Mouse (Mus musculus) embryonic facial prominence, embryonic 10.5 days (tissue): Measurements from ENCODE around the gene Slc10a6. TPM values are rescaled to one million over a fixed set of nuclear protein-coding genes. Genes with fewer than 3 reads are reported as not detected.

Experiments
- DNase-seq: peaks from one replicate; pipeline ENCODE4 v3.0.0-alpha.2; 2017; ENCODE audit warnings: low spot score
- H3K27ac ChIP-seq: fragments of 300-500 bp; sonication (generic); replicated peaks from 2 replicates; pipeline ENCODE4 v1.5.1; 2016; ENCODE audit warnings: mild to moderate bottlenecking
- H3K27me3 ChIP-seq: fragments of 300-500 bp; sonication (generic); replicated peaks from 2 replicates; pipeline ENCODE4 v1.6.1; 2016; ENCODE audit warnings: low read depth, mild to moderate bottlenecking; ENCODE audit not compliant: poor library complexity, severe bottlenecking
- H3K36me3 ChIP-seq: fragments of 300-500 bp; sonication (generic); replicated peaks from 2 replicates; pipeline ENCODE4 v1.6.1; 2016; ENCODE audit warnings: mild to moderate bottlenecking, moderate library complexity
- H3K4me1 ChIP-seq: fragments of 300-500 bp; sonication (generic); 2 replicates; pipeline ENCODE4 v1.6.1; 2016
- H3K4me3 ChIP-seq: fragments of 300-500 bp; sonication (generic); 2 replicates; pipeline ENCODE4 v1.5.1; 2016; ENCODE audit warnings: mild to moderate bottlenecking, moderate library complexity
- H3K9me3 ChIP-seq: fragments of 300-500 bp; sonication (generic); 2 replicates; pipeline ENCODE4 v1.6.1; 2016; ENCODE audit warnings: mild to moderate bottlenecking
- WGBS: fragments of 180-500 bp; shearing (Covaris S2); methylation state at CpG from one replicate; pipeline ENCODE4 v1.1.7; 2016; 5-methylcytosine and 5-hydroxymethylcytosine counted together
- polyA plus RNA-seq: library from polyadenylated mRNA; unstranded; fragments of >200 nt; fragmentation: Nextera tagmentation; extraction: Ambion mirVana; gene quantifications from 2 replicates; pipeline ENCODE4 v1.2.1, GENCODE M21; 2016

The Slc10a6 gene
- polyA plus RNA-seq = not detected in 2 replicates

- Histone ChIP-seq H3K4me1 (peaks cover 8% of the 10 kb centered on the region; the same call in 1 of the 2 replicates), H3K9me3 (no peaks in the 10 kb centered on the region), H3K27ac (no peak within 1 kb of the TSS), H3K27me3 (no peaks in the 10 kb centered on the region), H3K4me3 (no peak within 1 kb of the TSS), H3K36me3 (no peaks in the 10 kb centered on the region)
- no peak for DNase-seq
- WGBS = 75% methylated on average over 17 of the region's 17 CpGs
Observed at GRCm38 (mm10) chr5:103629111-103629764, at the start of gene Slc10a6. Gene Slc10a6 (minus strand): TSS chr5:103629403.

- Histone ChIP-seq H3K9me3 (no peaks in the 10 kb centered on the region), H3K36me3 (no peaks in the 10 kb centered on the region), H3K4me3 (no peak overlapping the region), H3K27ac (no peak overlapping the region), H3K4me1 (no peaks in the 10 kb centered on the region; the same call in 1 of the 2 replicates), H3K27me3 (no peaks in the 10 kb centered on the region)
- DNase-seq = no peak
- WGBS = 92% methylated on average over 5 of the region's 5 CpGs
Observed at GRCm38 (mm10) chr5:103678974-103679373, 49.8 kb upstream of the Slc10a6 start.

- DNase-seq = no peak
- Histone ChIP-seq H3K4me3 (no peak overlapping the region), H3K27ac (no peak overlapping the region), H3K27me3 (no peaks in the 10 kb centered on the region), H3K4me1 (no peaks in the 10 kb centered on the region; the same call in 1 of the 2 replicates), H3K9me3 (no peaks in the 10 kb centered on the region), H3K36me3 (no peaks in the 10 kb centered on the region)
- WGBS = 77% methylated on average over 6 of the region's 6 CpGs
Observed at GRCm38 (mm10) chr5:103677894-103678293, 48.7 kb upstream of the Slc10a6 start.

- H3K4me3 ChIP-seq = no peak overlapping the region
- H3K9me3 ChIP-seq = no peaks in the 10 kb centered on the region
- H3K27me3 ChIP-seq = 0 out of 2 replicates have a peak, but pooled peaks cover 3% of the 10 kb centered on the region
- no peak overlapping the region for H3K27ac ChIP-seq
- no peaks in the 10 kb centered on the region for H3K36me3 ChIP-seq
- WGBS = 88% methylated on average over 6 of the region's 6 CpGs
- DNase-seq = no peak
- H3K4me1 ChIP-seq = peaks cover 1% of the 10 kb centered on the region; the same call in 1 of the 2 replicates
Observed at GRCm38 (mm10) chr5:103676289-103676881, 47.2 kb upstream of the Slc10a6 start.

- Histone ChIP-seq H3K27me3 (0 out of 2 replicates have a peak, but pooled peaks cover 3% of the 10 kb centered on the region), H3K4me1 (peaks cover 5% of the 10 kb centered on the region), H3K27ac (no peak overlapping the region), H3K36me3 (no peaks in the 10 kb centered on the region), H3K9me3 (no peaks in the 10 kb centered on the region), H3K4me3 (no peak overlapping the region)
- peak; percentile 35 for DNase-seq
- 41% methylated on average over 6 of the region's 6 CpGs for WGBS
Observed at GRCm38 (mm10) chr5:103674482-103674881, 45.3 kb upstream of the Slc10a6 start.

GRCm38 (mm10) chr5:103673611-103674010 lies 44.4 kb upstream of the Slc10a6 start:
- no peak for DNase-seq
- 85% methylated on average over 4 of the region's 4 CpGs for whole genome bisulfite sequencing
- Histone ChIP-seq H3K27me3 (0 out of 2 replicates have a peak, but pooled peaks cover 3% of the 10 kb centered on the region), H3K27ac (no peak overlapping the region; the same call in 1 of the 2 replicates), H3K4me1 (peaks cover 5% of the 10 kb centered on the region), H3K36me3 (no peaks in the 10 kb centered on the region), H3K9me3 (no peaks in the 10 kb centered on the region), H3K4me3 (no peak overlapping the region)

GRCm38 (mm10) chr5:103671858-103672257 lies 42.7 kb upstream of the Slc10a6 start:
- 0 out of 2 replicates have a peak, but pooled peaks cover 3% of the 10 kb centered on the region for H3K27me3 ChIP-seq
- H3K27ac ChIP-seq = no peak overlapping the region
- no peak for DNase-seq
- no peaks in the 10 kb centered on the region for H3K36me3 ChIP-seq
- no peaks in the 10 kb centered on the region for H3K9me3 ChIP-seq
- 67% methylated on average over 3 of the region's 3 CpGs for WGBS
- no peak overlapping the region for H3K4me3 ChIP-seq
- peaks cover 5% of the 10 kb centered on the region for H3K4me1 ChIP-seq

- Histone ChIP-seq H3K9me3 (no peaks in the 10 kb centered on the region), H3K36me3 (no peaks in the 10 kb centered on the region), H3K27ac (no peak overlapping the region), H3K4me1 (no peaks in the 10 kb centered on the region; the same call in 1 of the 2 replicates), H3K4me3 (no peak overlapping the region), H3K27me3 (no peaks in the 10 kb centered on the region)
- no peak for DNase-seq
- WGBS = 76% methylated on average over 2 of the region's 2 CpGs
Observed at GRCm38 (mm10) chr5:103665876-103666275, 36.7 kb upstream of the Slc10a6 start.

- Histone ChIP-seq H3K27me3 (no peaks in the 10 kb centered on the region; the same call in 1 of the 2 replicates), H3K9me3 (no peaks in the 10 kb centered on the region), H3K4me1 (no peaks in the 10 kb centered on the region), H3K36me3 (no peaks in the 10 kb centered on the region), H3K27ac (no peak overlapping the region), H3K4me3 (no peak overlapping the region)
- DNase-seq = no peak
- 75% methylated on average over 9 of the region's 9 CpGs for WGBS
Observed at GRCm38 (mm10) chr5:103664932-103665331, 35.7 kb upstream of the Slc10a6 start.

GRCm38 (mm10) chr5:103659571-103659970 lies 30.4 kb upstream of the Slc10a6 start:
- H3K36me3 ChIP-seq = no peaks in the 10 kb centered on the region
- no peaks in the 10 kb centered on the region for H3K9me3 ChIP-seq
- 43% methylated on average over 3 of the region's 3 CpGs for WGBS
- H3K27ac ChIP-seq = no peak overlapping the region
- peaks cover 4% of the 10 kb centered on the region for H3K27me3 ChIP-seq
- no peak overlapping the region for H3K4me3 ChIP-seq
- no peak for DNase-seq
- H3K4me1 ChIP-seq = 0 out of 2 replicates have a peak, but pooled peaks cover 6% of the 10 kb centered on the region

GRCm38 (mm10) chr5:103658921-103659320 lies 29.7 kb upstream of the Slc10a6 start:
- H3K4me3 ChIP-seq = no peak overlapping the region
- no peaks in the 10 kb centered on the region for H3K36me3 ChIP-seq
- no peak overlapping the region for H3K27ac ChIP-seq
- no peak for DNase-seq
- no peaks in the 10 kb centered on the region for H3K9me3 ChIP-seq
- WGBS = 73% methylated on average over 5 of the region's 5 CpGs
- peaks cover 4% of the 10 kb centered on the region for H3K27me3 ChIP-seq
- 0 out of 2 replicates have a peak, but pooled peaks cover 6% of the 10 kb centered on the region for H3K4me1 ChIP-seq

- no peaks in the 10 kb centered on the region for H3K9me3 ChIP-seq
- H3K36me3 ChIP-seq = no peaks in the 10 kb centered on the region
- peaks cover 4% of the 10 kb centered on the region for H3K27me3 ChIP-seq
- 0 out of 2 replicates have a peak, but pooled peaks cover 6% of the 10 kb centered on the region for H3K4me1 ChIP-seq
- H3K4me3 ChIP-seq = peak within 1 kb of the TSS; percentile 65
- peak; percentile 85 for DNase-seq
- H3K27ac ChIP-seq = peak within 1 kb of the TSS; percentile 81
- WGBS = 2% methylated on average over 56 of the region's 56 CpGs
Observed at GRCm38 (mm10) chr5:103655346-103656118, 26.3 kb upstream of the Slc10a6 start, which contains the start of gene 1700016H13Rik. Gene 1700016H13Rik (minus strand): TSS chr5:103656010.
